Mouse (Mus musculus) left cerebral cortex, postnatal 4 days (tissue): ENCODE data around the gene Dlg2. TPM values are rescaled to one million over a fixed set of nuclear protein-coding genes. Genes with fewer than 3 reads are reported as not detected.

Experiments used
- DNase-seq: peaks from one replicate; pipeline ENCODE4 v3.0.0-alpha.2; 2022
- intact Hi-C: fragments of 180-260 bp; cut with DNase I; formaldehyde crosslinking; loops from one replicate; pipeline ENCODE4 v1.15.1; 2025
- total RNA-seq, 2 experiments: library from RNA; stranded (reverse); gene quantifications; 2 replicates each; pipeline ENCODE4 v1.2.3; 2021

Dlg2 gene
- total RNA-seq, 2 experiments from 2014 or later = 316 to 332 TPM

DNA sequence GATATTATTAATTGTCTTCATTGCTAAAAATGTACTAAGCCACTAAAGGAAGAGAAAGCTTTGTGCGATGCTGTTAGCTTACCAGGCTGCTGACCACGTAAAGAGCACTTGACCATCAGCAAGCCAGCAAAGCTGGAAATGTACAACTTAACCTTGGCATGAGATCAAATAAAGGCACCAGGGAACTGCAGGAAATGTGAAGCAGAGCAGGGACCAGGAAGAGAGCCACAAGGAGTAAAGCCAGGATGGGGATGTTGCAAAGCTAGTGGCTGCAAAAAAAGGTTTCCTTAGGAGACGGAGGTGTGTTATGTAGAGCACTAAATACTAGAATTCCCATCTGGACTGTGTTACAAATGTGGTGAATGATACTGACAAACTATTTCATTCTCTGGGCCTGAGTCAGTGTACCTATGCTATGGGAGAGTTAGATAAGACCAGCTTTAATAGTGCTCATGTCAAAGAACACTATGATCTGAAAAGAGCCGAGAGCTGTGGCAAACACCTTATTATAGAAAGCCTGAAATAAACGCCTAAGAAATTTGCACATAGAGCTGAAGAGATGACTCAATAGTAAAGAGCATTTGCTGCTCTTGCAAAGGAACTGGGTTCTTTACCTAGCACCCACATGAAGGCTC lies 1638.9 kb downstream of the Dlg2 start:
- intact Hi-C loops = no loop called here
- no peak for DNase-seq

DNA sequence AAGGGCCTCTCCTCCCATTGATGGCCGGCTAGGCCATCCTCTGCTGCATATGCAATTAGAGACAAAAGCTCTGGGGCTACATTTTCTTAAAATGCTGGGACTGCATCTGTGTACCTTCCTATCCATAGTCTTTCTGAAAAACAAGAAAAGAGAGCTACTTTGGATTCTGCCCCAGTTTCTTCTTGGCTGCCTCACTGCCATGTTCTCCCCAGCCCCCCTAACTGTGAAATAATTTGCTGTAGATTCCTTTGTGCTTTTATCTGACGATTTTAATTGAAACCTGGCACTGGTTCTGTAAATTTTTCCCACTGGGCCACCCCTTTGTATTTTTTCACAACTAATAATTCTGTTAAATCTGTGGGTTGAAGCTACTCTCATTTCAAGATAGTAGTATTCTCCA lies 1646.8 kb downstream of the Dlg2 start:
- intact Hi-C loops = no loop called here
- no peak for DNase-seq

DNA sequence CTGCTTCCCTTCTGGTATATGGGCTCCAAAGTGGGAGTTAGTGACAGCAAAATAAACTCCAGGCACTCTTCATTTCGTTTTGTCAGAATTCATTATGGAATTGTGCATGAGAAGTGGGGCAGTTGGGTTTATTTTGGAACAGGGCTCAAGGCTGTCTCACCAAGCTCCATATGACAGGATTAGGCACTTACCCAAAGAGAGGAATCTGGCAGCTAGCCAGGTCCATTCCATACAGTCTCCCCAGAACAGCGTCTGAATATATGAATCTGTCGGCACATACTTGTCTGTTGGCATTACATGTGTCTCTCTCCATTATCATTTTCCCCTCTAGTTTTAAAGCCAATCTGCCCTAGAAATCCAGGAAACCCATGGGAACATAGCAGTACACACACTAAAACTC lies 1649.4 kb downstream of the Dlg2 start:
- DNase-seq = peak; percentile 84
- intact Hi-C loops = no loop called here

DNA sequence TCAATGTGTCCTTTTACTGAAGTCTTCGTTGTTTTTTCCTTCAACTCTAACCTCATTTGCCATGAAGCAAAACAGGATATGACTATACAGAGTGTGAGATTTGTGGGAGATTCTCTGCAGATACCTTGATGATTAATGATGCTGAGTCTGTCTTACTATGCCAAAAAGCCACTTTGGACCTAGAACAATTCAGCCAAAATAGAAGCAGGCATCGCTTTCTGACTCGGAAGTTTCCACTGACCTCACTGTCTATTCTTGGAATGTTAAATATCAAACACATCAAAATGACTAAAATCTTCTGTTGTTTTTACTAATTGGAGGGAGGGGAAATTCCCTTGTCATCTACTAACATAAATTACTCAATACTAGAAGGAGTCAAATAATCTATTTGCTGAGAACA lies 1657.8 kb downstream of the Dlg2 start:
- intact Hi-C loops = no loop called here
- no peak for DNase-seq

DNA sequence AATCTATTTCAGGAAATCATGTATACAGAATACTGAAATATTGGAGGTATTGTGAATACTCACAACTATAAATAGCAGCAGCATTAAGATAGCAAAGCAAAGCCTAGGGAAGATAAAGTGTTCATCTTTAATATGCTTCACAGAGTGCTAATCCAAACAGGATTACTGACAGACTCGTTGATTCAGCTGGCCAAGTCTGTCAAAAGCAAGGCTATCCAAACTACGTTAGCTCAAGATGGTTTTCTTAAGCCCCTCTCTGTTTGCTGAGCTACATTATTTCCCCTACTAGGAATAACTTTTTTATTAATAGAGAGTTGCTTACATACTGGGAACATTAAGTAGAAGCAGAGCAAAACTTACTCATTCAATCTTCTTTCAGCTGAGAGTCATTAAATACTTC lies 1659.2 kb downstream of the Dlg2 start:
- intact Hi-C loops = no loop called here
- no peak for DNase-seq

DNA sequence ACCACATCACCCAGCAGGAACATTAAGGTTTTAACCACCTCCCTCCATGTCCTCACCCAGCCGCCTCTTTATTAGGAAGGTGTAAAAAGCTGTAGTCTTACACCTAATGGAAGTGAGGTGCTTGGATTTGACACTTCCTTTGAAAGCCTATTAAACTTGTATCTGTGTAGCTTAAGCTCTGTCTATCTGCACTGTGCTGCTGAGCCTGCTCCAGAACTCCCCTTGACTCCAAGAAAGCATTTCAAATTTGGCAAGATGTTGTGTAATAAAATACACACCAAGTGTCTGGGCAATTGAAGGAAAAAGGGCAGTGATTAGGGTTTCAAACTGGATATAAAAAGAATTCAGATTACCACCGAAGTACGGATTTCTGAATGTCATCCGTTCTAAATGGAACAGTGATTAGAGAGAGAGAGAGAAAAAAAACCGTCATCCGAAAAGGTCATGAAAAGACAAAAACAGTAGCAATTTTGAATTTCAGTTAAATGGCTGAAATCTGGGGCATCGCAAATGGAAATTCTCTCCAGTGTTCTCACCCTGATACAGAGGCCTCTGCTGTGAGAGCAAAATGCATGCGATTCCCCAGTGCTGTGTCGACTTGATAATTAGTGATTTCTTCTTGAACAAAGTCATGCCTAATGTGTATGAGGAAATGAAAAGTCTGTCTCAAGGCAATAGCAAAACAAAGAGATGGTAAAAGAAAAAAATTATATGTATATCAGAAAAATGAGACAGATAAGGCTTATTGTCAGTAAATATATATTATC lies 1663.8 kb downstream of the Dlg2 start:
- intact Hi-C loops = no loop called here
- DNase-seq = no peak

DNA sequence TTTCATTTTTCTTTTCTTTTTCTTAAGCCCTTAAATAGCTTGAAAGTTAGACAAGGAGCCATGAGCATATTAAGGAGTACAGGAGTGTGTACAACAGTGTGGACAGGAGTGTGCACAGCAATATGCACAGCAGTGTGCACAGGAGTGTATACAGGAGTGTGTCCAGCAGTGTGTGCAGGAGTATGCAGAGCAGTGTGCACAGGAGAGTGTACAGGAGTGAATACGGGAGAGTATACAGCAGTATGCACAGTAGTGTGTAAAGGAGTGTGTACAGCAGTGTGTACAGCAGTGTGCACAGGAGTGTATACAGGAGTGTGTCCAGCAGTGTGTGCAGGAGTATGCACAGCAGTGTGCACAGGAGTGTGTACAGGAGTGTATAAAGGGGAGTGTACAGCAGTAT lies 1671.0 kb downstream of the Dlg2 start:
- no peak for DNase-seq
- intact Hi-C loops = no loop called here

DNA sequence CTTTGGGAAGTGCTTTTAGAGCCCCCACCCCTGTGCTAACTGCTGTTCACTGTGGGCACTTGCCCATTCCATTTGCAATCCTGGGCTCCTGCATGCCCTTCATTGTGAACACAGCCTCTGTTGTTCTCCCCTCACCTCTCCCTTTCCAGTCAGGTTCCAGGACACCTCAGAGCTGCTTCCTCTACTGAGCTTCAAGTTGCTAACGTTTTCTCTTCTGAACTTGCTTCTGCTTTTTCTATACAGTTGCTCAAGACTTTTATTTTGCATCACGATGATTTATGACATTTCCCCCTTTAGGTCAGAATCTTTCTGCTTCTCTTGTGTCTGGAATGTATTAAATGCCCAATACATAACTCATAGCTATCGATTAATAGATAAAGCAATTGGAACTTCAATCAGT lies 1674.3 kb downstream of the Dlg2 start:
- no peak for DNase-seq
- intact Hi-C loops = no loop called here

DNA sequence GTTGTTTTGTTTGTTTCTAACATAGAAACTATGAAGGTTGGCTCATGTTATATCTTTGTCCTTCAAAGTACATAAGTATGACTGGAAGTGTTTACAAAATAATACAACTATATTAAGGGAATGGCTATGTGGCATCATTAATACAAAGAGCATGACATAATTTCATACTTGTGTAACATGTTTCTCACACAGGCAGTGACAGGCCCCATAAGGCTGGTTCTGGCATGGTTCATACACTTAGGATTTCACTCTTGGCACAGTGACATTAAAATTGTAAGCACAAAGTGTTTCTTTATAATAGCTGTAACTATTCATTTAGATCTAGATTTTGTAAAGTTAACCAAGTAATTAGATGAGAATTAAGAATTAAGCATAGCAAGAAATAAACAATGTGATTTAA lies 1678.1 kb downstream of the Dlg2 start:
- intact Hi-C loops = no loop called here
- no peak for DNase-seq

DNA sequence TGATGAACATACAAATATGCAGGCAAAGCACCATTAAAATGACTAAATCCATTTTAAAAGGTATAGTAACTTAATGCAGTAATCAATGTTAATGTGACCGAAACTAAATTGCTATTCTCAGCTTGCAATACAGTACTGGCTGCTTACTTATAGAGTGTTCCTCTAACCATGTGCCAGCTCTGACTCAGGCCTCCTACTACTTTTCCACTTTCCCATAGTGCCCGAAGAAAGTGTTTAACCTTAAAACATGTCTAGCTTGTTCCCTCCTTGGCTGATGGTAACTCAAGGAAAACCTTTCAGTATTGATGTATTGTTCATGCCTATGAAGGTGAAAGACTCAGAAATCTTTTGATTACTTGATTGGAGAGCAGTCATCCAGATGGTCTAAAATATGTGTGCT lies 1686.7 kb downstream of the Dlg2 start:
- intact Hi-C loops = no loop called here
- no peak for DNase-seq

DNA sequence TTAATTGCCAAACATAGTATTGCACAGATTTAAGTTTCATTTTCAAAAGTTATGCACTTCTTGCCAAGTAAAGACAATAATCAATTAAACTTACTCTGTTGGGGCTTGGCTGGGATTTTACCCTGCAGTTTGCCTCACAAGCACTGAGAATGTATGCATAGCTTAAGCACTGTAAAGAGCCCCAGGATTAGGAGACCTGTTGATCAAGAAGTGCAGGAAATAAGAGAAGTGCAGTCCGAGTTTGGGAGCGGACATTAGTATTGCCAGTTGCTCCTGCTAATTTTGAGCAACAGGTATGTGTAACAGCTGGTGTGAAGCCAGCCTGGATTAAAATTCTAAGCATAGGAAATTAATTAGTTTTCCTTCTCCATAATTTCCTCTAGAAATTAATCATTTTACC lies 1687.8 kb downstream of the Dlg2 start:
- no peak for DNase-seq
- intact Hi-C loops = no loop called here

DNA sequence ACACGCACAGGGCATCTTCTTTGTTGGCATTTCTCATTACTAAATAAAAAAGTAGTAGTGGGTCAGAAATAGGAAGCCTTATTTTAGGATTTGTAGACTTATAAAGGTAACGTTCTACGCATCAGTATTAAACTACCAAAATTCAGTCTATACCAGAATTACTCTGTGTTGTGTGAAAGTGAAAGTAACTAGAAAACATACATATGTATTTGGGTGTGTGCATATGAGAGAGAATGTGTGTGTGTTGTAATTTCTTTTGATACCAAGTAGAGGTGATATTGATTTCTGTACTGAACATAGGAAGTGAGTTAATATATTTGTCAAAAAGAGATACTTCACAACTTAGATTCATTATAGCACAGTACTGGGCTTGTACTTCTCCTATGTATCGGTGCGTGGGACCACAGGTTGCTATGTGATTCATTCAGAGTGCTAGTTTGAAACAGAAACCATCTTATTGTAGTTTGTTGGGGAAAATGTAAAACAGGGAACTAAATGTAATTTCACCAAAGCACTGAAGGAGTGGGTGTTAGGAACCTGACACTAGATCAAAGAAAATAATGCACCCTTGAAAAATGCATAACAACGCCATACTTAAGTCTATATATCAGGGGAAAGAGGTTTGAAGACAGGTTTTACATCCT lies 1688.5 kb downstream of the Dlg2 start:
- no peak for DNase-seq

DNA sequence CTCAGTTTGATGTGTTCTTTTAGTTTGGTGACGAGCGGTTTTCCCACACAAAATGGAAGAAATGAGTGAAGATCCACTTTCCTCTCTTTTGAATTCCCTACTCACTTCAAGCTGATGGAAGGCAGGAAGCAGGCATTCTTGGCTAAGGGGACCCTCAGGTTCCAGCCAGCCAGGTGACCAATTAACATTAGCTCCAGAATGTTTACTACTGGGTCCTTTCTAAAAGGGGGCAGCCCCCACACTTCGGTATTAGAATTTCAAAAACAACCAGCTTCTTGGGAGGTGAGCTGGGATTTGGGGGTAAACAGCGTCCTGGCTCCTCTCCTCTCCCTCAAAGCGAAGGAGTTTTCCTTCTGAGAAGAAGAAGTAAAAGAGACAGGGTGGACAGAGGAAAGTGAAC lies 1703.6 kb downstream of the Dlg2 start:
- DNase-seq = no peak
- intact Hi-C loops = loop anchor here (5.0 kb wide), 1 partner anchor 367 kb away; no protein-coding TSS in a partner anchor

More for the DNA sequence above, 1688.5 kb downstream of the Dlg2 start:
- intact Hi-C loops = no loop called here

DNA sequence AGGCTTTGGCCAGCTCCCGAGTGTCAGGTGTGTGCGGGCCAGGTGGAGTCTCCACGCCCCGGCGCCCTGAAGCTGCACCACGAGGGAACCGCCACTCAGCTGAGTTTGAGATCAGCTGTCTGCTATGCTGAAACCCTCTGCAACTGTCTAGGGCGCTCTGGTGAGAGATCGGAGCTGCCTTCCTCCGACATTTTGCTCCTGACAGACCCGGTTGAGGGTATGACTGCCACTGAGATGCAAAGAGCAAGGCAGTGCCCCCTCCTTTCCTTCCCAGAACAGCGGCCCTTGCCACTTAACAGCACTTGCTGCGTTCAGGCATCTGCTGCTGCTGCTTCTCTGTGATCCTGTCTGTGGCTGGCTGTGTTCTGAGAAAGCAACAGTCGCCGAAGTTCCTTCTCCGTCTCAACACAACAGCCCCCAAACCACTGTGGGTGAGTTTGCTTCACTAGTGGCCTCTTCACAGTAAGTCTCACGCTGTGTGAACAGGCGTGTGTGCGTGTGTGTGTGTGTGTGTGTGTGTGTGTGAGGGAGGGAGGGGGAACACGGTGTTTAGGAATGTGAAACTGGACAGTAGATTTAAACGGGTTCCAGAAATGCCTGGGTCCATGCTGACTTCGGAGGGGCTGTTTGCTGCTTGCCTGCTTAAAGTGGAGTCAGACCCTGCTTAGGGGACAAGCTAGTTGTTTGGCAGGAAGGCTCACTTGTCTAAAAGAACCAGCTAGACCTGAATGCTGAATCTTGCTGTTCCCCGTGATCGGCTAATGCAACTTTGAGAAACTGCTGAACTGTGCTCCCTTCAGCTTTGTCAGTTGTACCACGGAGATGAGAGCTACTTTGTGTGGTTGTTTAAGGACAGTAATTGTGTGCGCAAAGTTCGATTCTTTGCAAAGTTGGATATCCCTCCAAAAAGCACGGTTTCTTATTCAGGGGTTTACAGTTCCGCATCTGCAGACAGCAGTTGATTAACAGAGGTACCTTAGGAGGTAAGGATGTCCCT lies 1704.4 kb downstream of the Dlg2 start:
- DNase-seq = peak; percentile 22
- intact Hi-C loops = loop anchor here (5.0 kb wide), 1 partner anchor 366 kb away; no protein-coding TSS in a partner anchor

DNA sequence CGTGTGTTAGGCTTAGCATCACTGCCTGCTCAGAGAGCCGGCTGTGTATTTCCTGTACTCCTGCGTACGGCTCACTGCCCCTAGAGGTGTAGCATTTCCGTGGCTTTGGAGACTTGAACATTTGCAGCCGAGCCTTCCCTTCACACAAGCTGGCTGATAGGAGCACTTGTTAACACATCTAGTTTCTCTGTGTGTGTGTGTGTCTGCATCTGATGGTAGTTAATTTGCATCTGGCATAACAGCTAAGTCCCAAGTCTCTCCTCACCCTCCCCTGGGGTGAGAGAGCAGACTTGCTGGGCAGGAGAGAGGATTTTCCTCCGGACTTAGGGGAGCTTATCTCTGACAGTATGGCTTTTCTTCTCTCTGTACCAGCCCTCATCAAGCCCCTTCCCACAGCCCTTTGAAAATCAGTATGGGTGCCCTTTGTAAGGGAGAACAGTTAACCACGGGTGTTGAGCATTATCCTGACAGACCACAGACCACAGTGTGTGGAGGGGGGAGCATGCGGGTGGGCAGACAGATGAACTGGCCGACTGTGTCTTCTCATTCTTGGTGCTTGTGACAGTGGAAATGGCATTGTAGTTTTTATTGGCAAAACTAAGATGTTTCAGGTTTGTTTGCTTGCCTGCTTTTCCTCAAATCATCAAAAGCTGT lies 1705.6 kb downstream of the Dlg2 start:
- DNase-seq = no peak
- intact Hi-C loops = loop anchor here (5.0 kb wide), 1 partner anchor 365 kb away; no protein-coding TSS in a partner anchor

DNA sequence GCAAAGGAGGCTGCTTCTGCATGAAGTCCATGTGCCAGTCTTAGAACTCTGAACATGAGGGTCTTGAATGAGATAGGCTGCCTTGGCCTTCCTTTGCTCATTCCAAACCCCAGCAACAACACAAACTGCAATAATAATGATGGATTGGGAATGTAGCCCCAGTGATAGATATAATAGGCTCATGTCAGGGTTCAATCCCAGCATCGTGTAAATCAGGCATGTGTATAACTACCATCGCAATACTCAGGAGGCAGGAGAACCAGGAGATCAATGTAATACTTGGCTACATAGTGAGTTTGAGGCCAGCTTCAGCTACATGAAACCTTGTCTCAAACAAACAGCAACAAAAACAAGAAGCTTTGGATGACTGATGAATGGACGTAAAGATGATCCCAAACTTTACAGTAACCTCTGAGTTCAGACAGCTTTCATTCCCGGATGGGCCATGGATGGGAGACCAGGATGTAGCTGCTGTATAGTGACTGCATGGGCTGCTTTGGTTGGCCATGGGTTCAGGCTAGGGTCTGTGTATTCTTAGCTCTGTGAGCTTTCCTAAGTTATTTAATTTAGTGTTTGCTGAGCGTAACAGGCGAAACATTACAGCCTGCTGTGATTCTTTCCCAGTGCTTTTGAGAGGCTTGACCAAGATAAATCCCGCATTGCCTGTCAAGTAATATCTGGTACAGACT lies 1708.0 kb downstream of the Dlg2 start:
- intact Hi-C loops = loop anchor here (5.0 kb wide), 1 partner anchor 363 kb away; no protein-coding TSS in a partner anchor
- no peak for DNase-seq

DNA sequence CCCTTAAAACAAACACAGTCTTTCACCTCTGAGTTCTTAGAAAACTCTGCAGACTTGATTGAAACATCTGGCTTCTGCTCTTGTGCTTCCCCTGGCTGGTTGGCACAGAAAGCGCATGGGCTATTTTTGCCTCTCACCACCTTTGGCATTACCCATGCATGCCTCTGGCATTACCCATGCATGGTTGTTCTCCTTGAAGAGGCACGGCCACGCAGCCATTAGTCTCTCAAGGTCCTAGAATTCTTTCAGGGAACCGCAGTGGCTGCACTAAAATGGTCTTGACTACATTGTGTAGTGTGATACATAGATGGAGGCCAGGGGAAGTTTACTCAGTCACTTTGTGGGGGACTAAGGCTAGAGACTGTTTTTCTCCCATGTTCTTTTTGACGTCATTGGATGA lies 1709.9 kb downstream of the Dlg2 start:
- no peak for DNase-seq
- intact Hi-C loops = no loop called here

DNA sequence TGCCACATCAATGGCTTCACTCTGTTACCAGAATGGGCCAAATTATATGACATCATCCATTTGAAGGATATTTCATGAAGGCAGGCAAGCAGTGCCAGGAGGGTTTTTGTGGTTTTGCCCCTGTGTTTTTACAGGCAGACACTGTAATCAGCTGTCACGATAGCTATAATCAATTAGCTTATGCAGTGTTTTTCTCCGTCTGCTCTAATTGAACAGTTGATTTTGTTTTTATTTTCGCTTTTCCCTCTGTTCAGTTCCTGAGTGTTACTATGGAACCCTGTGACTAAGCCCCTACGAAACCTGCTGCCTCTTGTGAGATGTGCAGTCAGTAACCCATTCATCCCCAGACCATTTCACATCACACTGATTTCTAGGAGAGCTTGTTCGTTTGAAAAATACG lies 1712.7 kb downstream of the Dlg2 start:
- DNase-seq = no peak
- intact Hi-C loops = no loop called here

DNA sequence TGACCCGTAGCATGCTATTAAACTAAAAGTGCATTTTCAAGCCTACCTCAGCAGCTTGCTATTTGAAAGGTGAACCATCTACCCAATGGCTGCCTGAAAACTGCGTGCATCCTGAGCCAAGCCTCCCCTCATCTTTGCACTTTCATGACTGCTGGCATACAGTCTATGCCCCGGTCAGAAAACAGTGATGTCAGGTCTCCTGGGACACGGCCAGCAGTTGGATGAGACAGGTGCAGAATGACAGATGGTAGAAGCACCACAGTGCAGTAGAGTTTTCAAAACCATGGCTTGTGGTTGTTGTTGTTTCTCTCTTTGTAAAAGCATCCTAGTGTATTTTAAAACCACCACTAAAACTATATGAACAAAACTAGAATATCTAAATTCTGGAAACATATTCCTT lies 1719.5 kb downstream of the Dlg2 start:
- intact Hi-C loops = no loop called here
- DNase-seq = peak; percentile 63

DNA sequence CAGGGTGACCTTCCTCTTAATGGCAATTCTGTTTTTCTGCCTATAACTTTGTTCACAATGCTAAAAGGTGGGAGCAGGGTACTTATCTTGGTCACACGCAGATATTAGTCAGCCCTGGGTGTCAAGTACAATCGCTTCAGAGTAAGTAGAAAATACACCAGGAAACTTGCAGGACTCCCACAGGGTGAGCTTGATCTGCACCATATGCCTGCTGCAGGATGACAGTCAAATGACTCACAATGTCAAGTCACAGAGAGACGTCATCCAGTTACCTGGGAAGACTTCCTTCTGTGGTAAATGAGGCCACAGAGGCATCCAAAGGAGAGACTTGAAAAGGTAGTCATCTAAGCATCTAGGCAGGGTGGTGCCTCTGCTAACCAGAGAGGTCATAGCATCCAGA lies 1721.1 kb downstream of the Dlg2 start:
- intact Hi-C loops = no loop called here
- no peak for DNase-seq
